Mouse (Mus musculus) forebrain, embryonic 14.5 days (tissue): ENCODE data around the gene Fdps. TPM values are rescaled to one million over a fixed set of nuclear protein-coding genes. Genes with fewer than 3 reads are reported as not detected.
A peak's percentile ranks its signal among the peaks of the same experiment; 100 is the strongest.

Source experiments
- ATAC-seq: fragments of 200-750 bp; cut with Nextera tagmentation; 2 replicates; pipeline ENCODE4 v1.8.0; 2017; ENCODE audit warnings: mild to moderate bottlenecking, moderate library complexity
- DNase-seq: peaks from one replicate; pipeline ENCODE4 v3.0.0-alpha.2; 2015; ENCODE audit warnings: low spot score
- H3K27ac ChIP-seq: fragments of 300-500 bp; sonication (generic); 2 replicates; pipeline ENCODE4 v1.5.1; 2014; ENCODE audit warnings: low read depth, mild to moderate bottlenecking, control low read depth, low read length, moderate library complexity
- H3K27me3 ChIP-seq: fragments of 300-500 bp; sonication (generic); replicated peaks from 2 replicates; pipeline ENCODE4 v1.6.1; 2014; ENCODE audit warnings: low read length, control low read depth, mixed read lengths; ENCODE audit not compliant: control insufficient read depth, insufficient read depth
- H3K36me3 ChIP-seq: fragments of 300-500 bp; sonication (generic); 2 replicates; pipeline ENCODE4 v1.6.1; 2014; ENCODE audit warnings: low read length, control low read depth; ENCODE audit not compliant: control insufficient read depth, insufficient read depth
- H3K4me1 ChIP-seq: fragments of 300-500 bp; sonication (generic); 2 replicates; pipeline ENCODE4 v1.6.1; 2014; ENCODE audit warnings: antibody characterized with exemption, low read length, control low read depth; ENCODE audit not compliant: control insufficient read depth, insufficient read depth
- H3K4me2 ChIP-seq: fragments of 300-500 bp; sonication (generic); 2 replicates; pipeline ENCODE4 v1.6.1; 2014; ENCODE audit warnings: mild to moderate bottlenecking, control low read depth, low read length
- H3K4me3 ChIP-seq: fragments of 300-500 bp; sonication (generic); 2 replicates; pipeline ENCODE4 v1.5.1; 2014; ENCODE audit warnings: low read depth, low read length, control low read depth
- H3K9ac ChIP-seq: fragments of 300-500 bp; sonication (generic); 2 replicates; pipeline ENCODE4 v1.6.1; 2014; ENCODE audit warnings: mild to moderate bottlenecking, low read length, control low read depth, moderate library complexity
- H3K9me3 ChIP-seq: fragments of 300-500 bp; sonication (generic); replicated peaks from 2 replicates; pipeline ENCODE4 v1.6.1; 2016; ENCODE audit warnings: low read length, control low read depth, mixed read lengths; ENCODE audit not compliant: control insufficient read depth
- WGBS: fragments of 180-500 bp; shearing (Covaris S2); extraction: QIAGEN DNeasy Blood & Tissue Kit; methylation state at CpG from one replicate; pipeline ENCODE4 v1.1.7; 2014; 5-methylcytosine and 5-hydroxymethylcytosine counted together
- polyA plus RNA-seq: library from polyadenylated mRNA; unstranded; fragments of >200 nt; fragmentation: Nextera tagmentation; extraction: Ambion mirVana; gene quantifications from 2 replicates; pipeline ENCODE4 v1.2.1, GENCODE M21; 2014

Fdps gene
- polyA plus RNA-seq, 1 experiment from 2014 or later: 337 TPM

- H3K4me3 ChIP-seq: peak overlapping the region; percentile 69
- WGBS: 16% methylated on average over 11 of the region's 11 CpGs
- DNase-seq (peak; percentile 7), ATAC-seq (peak; percentile 21)
- no peaks in the 10 kb centered on the region for H3K9me3 ChIP-seq
- peak overlapping the region; percentile 98 for H3K4me2 ChIP-seq
- peak overlapping the region; percentile 72 for H3K27ac ChIP-seq
- H3K36me3 ChIP-seq: peaks cover 58% of the 10 kb centered on the region
- peaks cover 16% of the 10 kb centered on the region; the same call in 1 of the 2 replicates for H3K4me1 ChIP-seq
- peak overlapping the region; percentile 80 for H3K9ac ChIP-seq
- 0 out of 2 replicates have a peak, but pooled peaks cover 9% of the 10 kb centered on the region for H3K27me3 ChIP-seq
Measured at GRCm38 (mm10) chr3:89092509-89093090, 9.2 kb downstream of the Fdps start.

- H3K27me3 ChIP-seq: 0 out of 2 replicates have a peak, but pooled peaks cover 9% of the 10 kb centered on the region
- no peak for ATAC-seq
- H3K4me1 ChIP-seq: peaks cover 16% of the 10 kb centered on the region; the same call in 1 of the 2 replicates
- H3K4me2 ChIP-seq: peak overlapping the region; percentile 98
- 11% methylated on average over 19 of the region's 20 CpGs for WGBS
- no peaks in the 10 kb centered on the region for H3K9me3 ChIP-seq
- DNase-seq: no peak
- H3K36me3 ChIP-seq: peaks cover 54% of the 10 kb centered on the region
- peak overlapping the region; percentile 80 for H3K9ac ChIP-seq
- peak overlapping the region; percentile 69 for H3K4me3 ChIP-seq
- H3K27ac ChIP-seq: no peak overlapping the region; the same call in 1 of the 2 replicates
Measured at GRCm38 (mm10) chr3:89091811-89092508, 9.8 kb downstream of the Fdps start.

- Histone ChIP-seq H3K4me1 (peaks cover 16% of the 10 kb centered on the region; the same call in 1 of the 2 replicates), H3K36me3 (peaks cover 53% of the 10 kb centered on the region), H3K9me3 (no peaks in the 10 kb centered on the region), H3K4me3 (peak overlapping the region; percentile 69), H3K27ac (peak overlapping the region; percentile 60; the same call in 1 of the 2 replicates), H3K9ac (peak overlapping the region; percentile 80), H3K27me3 (0 out of 2 replicates have a peak, but pooled peaks cover 9% of the 10 kb centered on the region), H3K4me2 (peak overlapping the region; percentile 98)
- peak; percentile 77 for DNase-seq
- under 1% methylated on average over 69 of the region's 74 CpGs for WGBS
- ATAC-seq: peak; percentile 54
Measured at GRCm38 (mm10) chr3:89090694-89091655, 10.8 kb downstream of the Fdps start.

GRCm38 (mm10) chr3:89089882-89090591 is 11.7 kb downstream of the Fdps start:
- H3K36me3 ChIP-seq: peaks cover 52% of the 10 kb centered on the region
- H3K4me1 ChIP-seq: peaks cover 16% of the 10 kb centered on the region; the same call in 1 of the 2 replicates
- H3K4me2 ChIP-seq: peak overlapping the region; percentile 98
- H3K4me3 ChIP-seq: peak overlapping the region; percentile 69
- H3K9me3 ChIP-seq: no peaks in the 10 kb centered on the region
- peak overlapping the region; percentile 60; the same call in 1 of the 2 replicates for H3K27ac ChIP-seq
- H3K9ac ChIP-seq: peak overlapping the region; percentile 80
- H3K27me3 ChIP-seq: 0 out of 2 replicates have a peak, but pooled peaks cover 9% of the 10 kb centered on the region
- DNase-seq (peak; percentile 87), ATAC-seq (peak; percentile 70)
- under 1% methylated on average over 40 of the region's 40 CpGs for WGBS

GRCm38 (mm10) chr3:89088974-89089373 is 12.8 kb downstream of the Fdps start:
- no peak for DNase-seq
- peaks cover 16% of the 10 kb centered on the region; the same call in 1 of the 2 replicates for H3K4me1 ChIP-seq
- peaks cover 52% of the 10 kb centered on the region for H3K36me3 ChIP-seq
- no peak for ATAC-seq
- H3K4me3 ChIP-seq: no peak overlapping the region
- peak overlapping the region; percentile 98 for H3K4me2 ChIP-seq
- H3K27me3 ChIP-seq: 0 out of 2 replicates have a peak, but pooled peaks cover 9% of the 10 kb centered on the region
- no peak overlapping the region for H3K9ac ChIP-seq
- WGBS: 68% methylated on average over 14 of the region's 14 CpGs
- H3K9me3 ChIP-seq: no peaks in the 10 kb centered on the region
- H3K27ac ChIP-seq: no peak overlapping the region

- Histone ChIP-seq H3K36me3 (peaks cover 52% of the 10 kb centered on the region), H3K4me2 (no peak overlapping the region), H3K9ac (no peak overlapping the region), H3K4me1 (peaks cover 13% of the 10 kb centered on the region; the same call in 1 of the 2 replicates), H3K4me3 (no peak overlapping the region), H3K27ac (no peak overlapping the region), H3K9me3 (no peaks in the 10 kb centered on the region), H3K27me3 (0 out of 2 replicates have a peak, but pooled peaks cover 9% of the 10 kb centered on the region)
- WGBS: 35% methylated on average over 21 of the region's 21 CpGs
- no peak for ATAC-seq
- peak; percentile 76 for DNase-seq
Measured at GRCm38 (mm10) chr3:89087338-89088110, 14.2 kb downstream of the Fdps start.

- H3K27me3 ChIP-seq: 0 out of 2 replicates have a peak, but pooled peaks cover 9% of the 10 kb centered on the region
- H3K4me2 ChIP-seq: no peak overlapping the region
- DNase-seq (no peak), ATAC-seq (no peak)
- H3K4me3 ChIP-seq: no peak overlapping the region
- H3K4me1 ChIP-seq: 0 out of 2 replicates have a peak, but pooled peaks cover 6% of the 10 kb centered on the region
- H3K36me3 ChIP-seq: peaks cover 60% of the 10 kb centered on the region
- H3K27ac ChIP-seq: no peak overlapping the region
- WGBS: 82% methylated on average over 12 of the region's 12 CpGs
- H3K9ac ChIP-seq: no peak overlapping the region
- no peaks in the 10 kb centered on the region for H3K9me3 ChIP-seq
Measured at GRCm38 (mm10) chr3:89084654-89085190, 17.0 kb downstream of the Fdps start.
